Mouse (Mus musculus) heart, postnatal 0 days (tissue): ENCODE data around the gene Nos3. TPM values are rescaled to one million over a fixed set of nuclear protein-coding genes. Genes with fewer than 3 reads are reported as not detected.
A peak's percentile ranks its signal among the peaks of the same experiment; 100 is the strongest.

ENCODE experiments used
- ATAC-seq: fragments of 200-750 bp; cut with Nextera tagmentation; 2 replicates; pipeline ENCODE4 v1.8.0; 2017; ENCODE audit warnings: low read depth, moderate number of reproducible peaks, moderate library complexity; ENCODE audit not compliant: insufficient read depth
- DNase-seq: peaks from one replicate; pipeline ENCODE4 v3.0.0-alpha.2; 2016; ENCODE audit warnings: low spot score
- H3K27ac ChIP-seq: fragments of 300-500 bp; sonication (generic); 2 replicates; pipeline ENCODE4 v1.5.1; 2014; ENCODE audit warnings: low read depth, mild to moderate bottlenecking
- H3K27me3 ChIP-seq: fragments of 300-500 bp; sonication (generic); 2 replicates; pipeline ENCODE4 v1.6.1; 2014; ENCODE audit warnings: low read length, mixed read lengths; ENCODE audit not compliant: control insufficient read depth, insufficient read depth
- H3K36me3 ChIP-seq: fragments of 300-500 bp; sonication (generic); replicated peaks from 2 replicates; pipeline ENCODE4 v1.6.1; 2014; ENCODE audit warnings: low read length, mixed read lengths; ENCODE audit not compliant: control insufficient read depth, insufficient read depth
- H3K4me1 ChIP-seq: fragments of 300-500 bp; sonication (generic); 2 replicates; pipeline ENCODE4 v1.6.1; 2014; ENCODE audit warnings: antibody characterized with exemption; ENCODE audit not compliant: control insufficient read depth, insufficient read depth
- H3K4me2 ChIP-seq: fragments of 300-500 bp; sonication (generic); 2 replicates; pipeline ENCODE4 v1.6.1; 2014; ENCODE audit warnings: low read depth, mild to moderate bottlenecking, low read length, moderate library complexity
- H3K4me3 ChIP-seq: fragments of 300-500 bp; sonication (generic); 2 replicates; pipeline ENCODE4 v1.5.1; 2014; ENCODE audit warnings: low read depth, low read length
- H3K9ac ChIP-seq: fragments of 300-500 bp; sonication (generic); replicated peaks from 2 replicates; pipeline ENCODE4 v1.6.1; 2014; ENCODE audit warnings: low read depth, low read length, mixed read lengths
- H3K9me3 ChIP-seq: fragments of 300-500 bp; sonication (generic); replicated peaks from 2 replicates; pipeline ENCODE4 v1.6.1; 2016; ENCODE audit warnings: low read length; ENCODE audit not compliant: control insufficient read depth
- CTCF ChIP-seq: IDR thresholded peaks from 2 replicates; pipeline ENCODE4 v1.5.1; 2016; ENCODE audit warnings: antibody characterized with exemption, control low read depth, low read depth
- EP300 ChIP-seq: IDR thresholded peaks from 2 replicates; pipeline ENCODE4 v1.6.1; 2016; ENCODE audit warnings: antibody characterized with exemption, low read depth
- WGBS: fragments of 180-500 bp; shearing (Covaris S2); extraction: QIAGEN DNeasy Blood & Tissue Kit; methylation state at CpG from one replicate; pipeline ENCODE4 v1.1.7; 2014; 5-methylcytosine and 5-hydroxymethylcytosine counted together
- polyA plus RNA-seq: library from polyadenylated mRNA; unstranded; fragments of >200 nt; fragmentation: Nextera tagmentation; extraction: Ambion mirVana; gene quantifications from 2 replicates; pipeline ENCODE4 v1.2.1, GENCODE M21; 2015
- total RNA-seq: library from RNA; depleted of rRNA; stranded (reverse); fragments of >200 nt; gene quantifications from 2 replicates; pipeline ENCODE4 v1.2.3, GENCODE M21; 2014; ENCODE audit warnings: low replicate concordance

The Nos3 gene
- total and polyA plus RNA-seq, 2 experiments from 2014 or later: 25.6 to 50.9 TPM

GRCm38 (mm10) chr5:24346313-24346712 lies 18.3 kb upstream of the Nos3 start:
- no peak overlapping the region for H3K9ac ChIP-seq
- ATAC-seq (no peak), DNase-seq (no peak)
- 64% methylated on average over 7 of the region's 7 CpGs for WGBS
- H3K36me3 ChIP-seq: peaks cover 20% of the 10 kb centered on the region; the same call in 1 of the 2 replicates
- H3K27me3 ChIP-seq: no peaks in the 10 kb centered on the region
- no peak overlapping the region for H3K4me3 ChIP-seq
- H3K9me3 ChIP-seq: no peaks in the 10 kb centered on the region
- TF ChIP-seq CTCF: no peak
- H3K27ac ChIP-seq: no peak overlapping the region
- peaks cover 61% of the 10 kb centered on the region for H3K4me1 ChIP-seq
- no peak overlapping the region for H3K4me2 ChIP-seq

DNA sequence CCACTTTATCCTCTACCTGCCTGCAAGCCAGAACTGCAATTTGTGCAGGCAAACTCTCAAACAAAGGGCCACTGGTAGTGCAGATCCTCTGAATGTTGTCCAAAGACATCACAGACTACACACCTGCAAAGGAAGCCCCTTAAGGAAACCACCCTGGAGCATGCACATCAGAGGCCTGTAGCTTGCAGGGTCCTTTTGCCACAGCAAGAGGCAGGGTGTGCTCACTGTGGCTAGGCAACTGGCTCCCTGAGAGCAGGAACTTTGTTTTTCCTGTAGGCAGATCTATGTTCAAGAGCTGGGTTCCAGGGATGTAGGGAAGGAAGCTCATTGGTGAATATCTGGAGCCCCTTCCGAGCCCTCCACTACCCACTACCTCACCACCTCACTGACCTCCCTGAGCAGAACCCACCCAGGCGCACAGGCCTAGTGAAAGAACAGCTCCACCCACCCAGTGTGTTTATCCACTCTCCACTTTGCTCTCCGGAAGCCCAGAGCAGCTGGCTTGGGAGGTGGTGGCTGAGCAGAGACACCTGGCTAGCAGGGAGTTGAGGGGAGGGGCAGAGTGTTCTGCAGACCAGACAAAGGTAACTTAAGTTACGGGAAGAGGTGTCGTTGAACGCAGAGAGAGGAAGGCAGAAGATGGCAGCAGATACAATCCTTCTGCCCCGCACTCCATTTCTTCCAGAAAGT lies 17.3 kb upstream of the Nos3 start:
- H3K4me3 ChIP-seq: no peak overlapping the region
- H3K4me2 ChIP-seq: peak overlapping the region; percentile 79; the same call in 1 of the 2 replicates
- no peaks in the 10 kb centered on the region for H3K27me3 ChIP-seq
- no peaks in the 10 kb centered on the region for H3K9me3 ChIP-seq
- H3K9ac ChIP-seq: no peak overlapping the region
- H3K27ac ChIP-seq: peak overlapping the region; percentile 98; the same call in 1 of the 2 replicates
- peaks cover 20% of the 10 kb centered on the region; the same call in 1 of the 2 replicates for H3K36me3 ChIP-seq
- WGBS: 70% methylated on average over 7 of the region's 7 CpGs
- ATAC-seq (no peak), DNase-seq (no peak)
- TF ChIP-seq CTCF (no peak), EP300 (no peak)
- peaks cover 53% of the 10 kb centered on the region for H3K4me1 ChIP-seq

DNA sequence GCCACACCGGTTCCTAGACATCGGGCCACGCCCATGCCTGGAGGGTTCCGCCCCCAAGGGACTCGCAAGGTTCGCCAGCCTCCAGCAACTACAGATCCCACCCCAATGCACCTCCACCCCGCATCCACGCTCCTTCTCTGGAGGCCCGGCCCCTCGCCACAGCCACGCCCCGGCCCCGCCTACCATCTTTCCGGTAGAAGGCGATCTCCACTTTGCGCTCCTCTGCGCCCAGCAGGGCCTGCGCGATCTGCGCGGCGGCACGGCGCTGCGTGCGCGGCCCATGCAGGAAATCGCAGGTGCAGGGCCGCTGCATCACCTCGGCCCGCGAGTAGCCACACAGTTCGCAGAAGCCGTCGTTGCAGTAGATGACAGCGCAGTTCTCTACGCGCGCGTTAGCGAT lies 16.5 kb upstream of the Nos3 start:
- Histone ChIP-seq H3K36me3 (peaks cover 20% of the 10 kb centered on the region; the same call in 1 of the 2 replicates), H3K4me2 (peak overlapping the region; percentile 79), H3K4me3 (peak overlapping the region; percentile 39), H3K27ac (peak overlapping the region; percentile 98), H3K4me1 (peaks cover 53% of the 10 kb centered on the region), H3K9ac (peak overlapping the region; percentile 39; the same call in 1 of the 2 replicates), H3K9me3 (no peaks in the 10 kb centered on the region), H3K27me3 (no peaks in the 10 kb centered on the region)
- no peak for TF ChIP-seq CTCF
- TF ChIP-seq EP300: no peak
- ATAC-seq (no peak), DNase-seq (peak; percentile 42)
- 1% methylated on average over 41 of the region's 41 CpGs for WGBS

DNA sequence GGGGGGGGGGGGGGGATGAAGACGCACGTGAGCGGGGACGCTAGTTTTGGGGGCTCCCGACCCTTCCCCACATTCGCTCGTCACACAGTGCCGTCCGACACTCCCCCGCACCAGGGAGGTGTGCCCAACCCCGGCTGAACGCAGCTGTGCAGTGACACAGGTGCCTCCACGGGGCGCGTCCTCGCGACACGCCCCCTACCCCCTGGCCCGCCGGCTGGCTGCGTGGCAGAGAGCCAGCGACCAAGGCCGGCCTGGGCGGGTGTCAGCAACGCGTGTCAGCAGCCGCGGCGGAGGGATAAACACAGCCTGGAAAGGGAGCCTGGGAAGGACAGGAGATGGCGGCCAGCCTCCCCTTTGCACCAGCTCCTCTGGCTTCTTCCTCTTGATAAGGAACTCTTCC lies 16.1 kb upstream of the Nos3 start:
- Histone ChIP-seq H3K27ac (peak overlapping the region; percentile 98), H3K9ac (peak overlapping the region; percentile 39), H3K4me3 (peak overlapping the region; percentile 39), H3K4me2 (peak overlapping the region; percentile 79), H3K9me3 (no peaks in the 10 kb centered on the region), H3K27me3 (no peaks in the 10 kb centered on the region), H3K4me1 (peaks cover 50% of the 10 kb centered on the region), H3K36me3 (peaks cover 20% of the 10 kb centered on the region; the same call in 1 of the 2 replicates)
- WGBS: under 1% methylated on average over 30 of the region's 30 CpGs
- peak; percentile 79 for DNase-seq
- ATAC-seq: peak; percentile 22
- TF ChIP-seq EP300 (no peak), CTCF (no peak)

- Histone ChIP-seq H3K9ac (peak overlapping the region; percentile 95), H3K36me3 (peaks cover 20% of the 10 kb centered on the region; the same call in 1 of the 2 replicates), H3K27me3 (no peaks in the 10 kb centered on the region), H3K4me3 (peak overlapping the region; percentile 81), H3K4me1 (peaks cover 35% of the 10 kb centered on the region), H3K4me2 (peak overlapping the region; percentile 79), H3K9me3 (no peaks in the 10 kb centered on the region), H3K27ac (peak overlapping the region; percentile 98)
- ATAC-seq (peak; percentile 5), DNase-seq (peak; percentile 47)
- WGBS: 23% methylated on average over 3 of the region's 3 CpGs
- no peak for TF ChIP-seq EP300
- TF ChIP-seq CTCF: no peak
Observed at GRCm38 (mm10) chr5:24350073-24350472, 14.5 kb upstream of the Nos3 start.
